Comparison of ENCODE assay signal across 8 mouse cellular contexts in the genomic region with DNA sequence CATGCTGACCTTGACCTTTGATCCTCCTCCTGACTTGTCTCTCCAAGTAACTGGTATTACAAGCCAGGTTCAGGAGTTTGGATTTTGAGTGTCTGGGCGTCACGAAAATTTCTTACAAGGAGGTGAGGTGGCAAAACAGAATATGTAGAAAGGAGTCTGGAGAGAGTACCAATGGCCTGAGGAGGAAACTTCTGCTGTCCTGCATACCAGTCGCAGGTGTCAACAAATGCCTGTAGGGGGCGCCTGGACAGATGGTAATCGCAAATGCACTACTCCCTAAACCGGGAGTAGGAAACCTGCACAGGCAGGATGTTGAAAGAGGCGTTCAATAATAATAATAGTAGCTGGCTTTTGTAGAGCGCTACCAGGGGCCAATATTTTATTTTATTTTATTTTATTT. TPM values are rescaled to one million over a fixed set of nuclear protein-coding genes. Genes with fewer than 3 reads are reported as not detected.
DNase-seq lines count a peak whose midpoint lies in the region; ATAC-seq and TF ChIP-seq lines count a peak whose summit lies in the region.

No protein-coding gene starts in this region.

- 30% methylated on average over 8 of the region's 8 CpGs for WGBS in forebrain, postnatal 0 days
- 30% methylated on average over 8 of the region's 8 CpGs for WGBS in forebrain, embryonic 16.5 days

- 0 out of 2 replicates have a peak, but pooled peaks cover 7% of the 10 kb centered on the region for H3K4me1 ChIP-seq in forebrain, postnatal 0 days (ENCODE audit: insufficient read depth)
- no peaks in the 10 kb centered on the region; the same call in 1 of the 2 replicates for H3K4me1 ChIP-seq in forebrain, embryonic 16.5 days (replicated peaks; ENCODE audit: control insufficient read depth, insufficient read depth, low read length)
- H3K4me1 ChIP-seq in testis, adult 2 months (ENCODE audit: control insufficient read depth, insufficient read depth, low read length): peaks cover 16% of the 10 kb centered on the region

- no peaks in the 10 kb centered on the region for H3K27me3 ChIP-seq in forebrain, postnatal 0 days (ENCODE audit: insufficient read depth, low read length)
- H3K27me3 ChIP-seq in forebrain, embryonic 16.5 days (replicated peaks; ENCODE audit: control insufficient read depth, insufficient read depth, low read length): no peaks in the 10 kb centered on the region; the same call in 1 of the 2 replicates
- H3K27me3 ChIP-seq in testis, adult 2 months (ENCODE audit: control insufficient read depth, insufficient read depth, low read length): no peaks in the 10 kb centered on the region

- no peak overlapping the region for H3K9ac ChIP-seq in forebrain, postnatal 0 days
- H3K9ac ChIP-seq in forebrain, embryonic 16.5 days (replicated peaks; ENCODE audit: low read depth, low read length): no peak overlapping the region

- H3K4me3 ChIP-seq in forebrain, postnatal 0 days (ENCODE audit: low read depth, low read length): no peak overlapping the region
- H3K4me3 ChIP-seq in forebrain, embryonic 16.5 days (replicated peaks; ENCODE audit: low read length): no peak overlapping the region
- no peak overlapping the region for H3K4me3 ChIP-seq in layer of hippocampus, adult 2 months
- H3K4me3 ChIP-seq in testis, adult 2 months (ENCODE audit: control insufficient read depth, low read depth, low read length): no peak overlapping the region

- H3K27ac ChIP-seq in forebrain, postnatal 0 days (ENCODE audit: low read depth, low read length): no peak overlapping the region
- H3K27ac ChIP-seq in forebrain, embryonic 16.5 days (ENCODE audit: low read length): no peak overlapping the region
- H3K27ac ChIP-seq in layer of hippocampus, adult 2 months: no peak overlapping the region
- no peak overlapping the region for H3K27ac ChIP-seq in testis, adult 2 months (ENCODE audit: control insufficient read depth, insufficient read depth, low read depth, low read length)

- H3K36me3 ChIP-seq in forebrain, postnatal 0 days (ENCODE audit: insufficient read depth): no peaks in the 10 kb centered on the region
- no peaks in the 10 kb centered on the region for H3K36me3 ChIP-seq in forebrain, embryonic 16.5 days (ENCODE audit: control insufficient read depth, insufficient read depth)
- no peaks in the 10 kb centered on the region for H3K36me3 ChIP-seq in testis, adult 2 months (ENCODE audit: control insufficient read depth, insufficient read depth, low read length)

- peak; percentile 55 for DNase-seq in forebrain, postnatal 0 days
- DNase-seq in A20 (ENCODE audit: low read depth, low spot score): peak; percentile 61
- DNase-seq in adrenal gland, postnatal 10 days: peak; percentile 86
- peak; percentile 63 to 73 for DNase-seq in layer of hippocampus, adult 2 months (ENCODE audit: low spot score in 2 of 2)

- H3K4me2 ChIP-seq in forebrain, postnatal 0 days (ENCODE audit: low read depth): no peak overlapping the region
- no peak overlapping the region for H3K4me2 ChIP-seq in forebrain, embryonic 16.5 days (ENCODE audit: low read length)

- TF ChIP-seq POLR2A in testis, adult 2 months (IDR thresholded peaks at IDR 0.05; ENCODE audit: control insufficient read depth, low read depth, low read length): no peak

- peak; percentile 62 for TF ChIP-seq CTCF in forebrain, postnatal 0 days (IDR thresholded peaks at IDR 0.05; ENCODE audit: low read depth)
- peak; percentile 85 for TF ChIP-seq CTCF in layer of hippocampus, adult 2 months (conservative IDR thresholded peaks at IDR 0.05)
- peak; percentile 44; the same call in 1 of the 2 replicates for TF ChIP-seq CTCF in testis, adult 2 months (IDR thresholded peaks at IDR 0.05; ENCODE audit: control insufficient read depth, insufficient read depth, insufficient replicate concordance, low read depth, low read length)

- H3K9me3 ChIP-seq in forebrain, postnatal 0 days (ENCODE audit: low read length): no peaks in the 10 kb centered on the region
- H3K9me3 ChIP-seq in forebrain, embryonic 16.5 days (ENCODE audit: control insufficient read depth, low read length): no peaks in the 10 kb centered on the region

- ATAC-seq in forebrain, postnatal 0 days: no peak
- ATAC-seq in forebrain, embryonic 16.5 days: no peak
- peak; percentile 66 for ATAC-seq in erythroblast, adult 5-6 weeks (replicated peaks; ENCODE audit: low FRiP score, poor library complexity, severe bottlenecking)
- ATAC-seq in megakaryocyte-erythroid progenitor cell, adult 5-6 weeks (replicated peaks; ENCODE audit: low FRiP score, low TSS enrichment, poor library complexity, severe bottlenecking): peak; percentile 52; the same call in 1 of the 2 replicates

RNA-seq across cellular contexts. Expression of a gene that starts 15.3 kb away (rescaled TPM):
- total RNA-seq in forebrain, postnatal 0 days (2014; rRNA removed): 12.6 and 16.3 TPM in 2 replicates
- polyA plus RNA-seq in forebrain, postnatal 0 days (2015; fragmentation: Nextera tagmentation; extraction: Ambion mirVana): 9.4 and 11.7 TPM in 2 replicates
- 2.3 and 3.1 TPM in 2 replicates for polyA plus RNA-seq in forebrain, embryonic 16.5 days (2015; fragmentation: Nextera tagmentation; extraction: Ambion mirVana)
- total RNA-seq in adrenal gland, postnatal 10 days (2021): 10 to 100 TPM; 18.8 to 42.1 TPM
- total RNA-seq in erythroblast, adult 5-6 weeks (2015; ENCODE audit: low replicate concordance): 11.9 and 16.5 TPM in 2 replicates
- total RNA-seq in erythroblast, adult 5-6 weeks (2017; ENCODE audit: low replicate concordance): 11.8 and 13.7 TPM in 2 replicates
- 10 to 100 TPM; 16.7 to 20.2 TPM for total RNA-seq in layer of hippocampus, adult 2 months (2021)
- 166 and 215 TPM in 2 replicates for total RNA-seq in megakaryocyte-erythroid progenitor cell, adult 5-6 weeks (2014; fragmentation: Nextera tagmentation)
- total RNA-seq in megakaryocyte-erythroid progenitor cell, adult 5-6 weeks (2017): 94.7 and 144 TPM in 2 replicates
- polyA plus RNA-seq in testis, adult 2 months (2012; rRNA removed): 4.5 and 5.2 TPM in 2 replicates

RNA-seq across cellular contexts. Expression of a gene that starts 15.9 kb away (rescaled TPM):
- 4.9 and 5.8 TPM in 2 replicates for total RNA-seq in forebrain, postnatal 0 days (2014; rRNA removed)
- 61.5 and 67.9 TPM in 2 replicates for polyA plus RNA-seq in forebrain, postnatal 0 days (2015; fragmentation: Nextera tagmentation; extraction: Ambion mirVana)
- polyA plus RNA-seq in forebrain, embryonic 16.5 days (2015; fragmentation: Nextera tagmentation; extraction: Ambion mirVana): 43.5 and 43.7 TPM in 2 replicates
- total RNA-seq in adrenal gland, postnatal 10 days (2021): 10 to 100 TPM; 43.3 to 47.4 TPM
- 18.6 and 37.2 TPM in 2 replicates for total RNA-seq in erythroblast, adult 5-6 weeks (2015; ENCODE audit: low replicate concordance)
- total RNA-seq in erythroblast, adult 5-6 weeks (2017; ENCODE audit: low replicate concordance): 0.43 TPM in 1 of 2 replicates, not detected in the other
- total RNA-seq in layer of hippocampus, adult 2 months (2021): 10 to 100 TPM; 26.2 to 29.3 TPM
- total RNA-seq in megakaryocyte-erythroid progenitor cell, adult 5-6 weeks (2014; fragmentation: Nextera tagmentation): 258 and 312 TPM in 2 replicates
- 15.8 and 18.8 TPM in 2 replicates for total RNA-seq in megakaryocyte-erythroid progenitor cell, adult 5-6 weeks (2017)
- 43.0 and 45.2 TPM in 2 replicates for polyA plus RNA-seq in testis, adult 2 months (2012; rRNA removed)

RNA-seq across cellular contexts. Expression of a gene that starts 28.6 kb away (rescaled TPM):
- 13.1 and 22.5 TPM in 2 replicates for total RNA-seq in forebrain, postnatal 0 days (2014; rRNA removed)
- polyA plus RNA-seq in forebrain, postnatal 0 days (2015; fragmentation: Nextera tagmentation; extraction: Ambion mirVana): 18.1 and 20.3 TPM in 2 replicates
- polyA plus RNA-seq in forebrain, embryonic 16.5 days (2015; fragmentation: Nextera tagmentation; extraction: Ambion mirVana): 10.6 and 18.3 TPM in 2 replicates
- 100 to 1,000 TPM; 347 to 368 TPM for total RNA-seq in adrenal gland, postnatal 10 days (2021)
- not detected in 2 replicates for total RNA-seq in erythroblast, adult 5-6 weeks (2015; ENCODE audit: low replicate concordance)
- total RNA-seq in erythroblast, adult 5-6 weeks (2017; ENCODE audit: low replicate concordance): not detected in 2 replicates
- 1 to 10 TPM; 6.1 to 8.4 TPM for total RNA-seq in layer of hippocampus, adult 2 months (2021)
- total RNA-seq in megakaryocyte-erythroid progenitor cell, adult 5-6 weeks (2014; fragmentation: Nextera tagmentation): 3.5 TPM in 1 of 2 replicates, not detected in the other
- total RNA-seq in megakaryocyte-erythroid progenitor cell, adult 5-6 weeks (2017): 0.34 TPM in 1 of 2 replicates, not detected in the other
- polyA plus RNA-seq in testis, adult 2 months (2012; rRNA removed): 98.5 and 102 TPM in 2 replicates

RNA-seq across cellular contexts. Expression of a gene that starts 31.7 kb away (rescaled TPM):
- 234 and 254 TPM in 2 replicates for total RNA-seq in forebrain, postnatal 0 days (2014; rRNA removed)
- polyA plus RNA-seq in forebrain, postnatal 0 days (2015; fragmentation: Nextera tagmentation; extraction: Ambion mirVana): 256 and 281 TPM in 2 replicates
- 254 and 298 TPM in 2 replicates for polyA plus RNA-seq in forebrain, embryonic 16.5 days (2015; fragmentation: Nextera tagmentation; extraction: Ambion mirVana)
- 1 to 10 TPM; 3.2 to 4.6 TPM for total RNA-seq in adrenal gland, postnatal 10 days (2021)
- total RNA-seq in erythroblast, adult 5-6 weeks (2015; ENCODE audit: low replicate concordance): not detected in 2 replicates
- total RNA-seq in erythroblast, adult 5-6 weeks (2017; ENCODE audit: low replicate concordance): not detected in 2 replicates
- total RNA-seq in layer of hippocampus, adult 2 months (2021): 100 to 1,000 TPM; 138 to 142 TPM
- not detected in 2 replicates for total RNA-seq in megakaryocyte-erythroid progenitor cell, adult 5-6 weeks (2014; fragmentation: Nextera tagmentation)
- total RNA-seq in megakaryocyte-erythroid progenitor cell, adult 5-6 weeks (2017): not detected in 2 replicates
- polyA plus RNA-seq in testis, adult 2 months (2012; rRNA removed): 0.25 TPM in 2 replicates

RNA-seq across cellular contexts. Expression of a gene that starts 43.8 kb away (rescaled TPM):
- total RNA-seq in forebrain, postnatal 0 days (2014; rRNA removed): 0.23 and 0.24 TPM in 2 replicates
- 0.09 and 0.10 TPM in 2 replicates for polyA plus RNA-seq in forebrain, postnatal 0 days (2015; fragmentation: Nextera tagmentation; extraction: Ambion mirVana)
- polyA plus RNA-seq in forebrain, embryonic 16.5 days (2015; fragmentation: Nextera tagmentation; extraction: Ambion mirVana): 0.23 and 0.25 TPM in 2 replicates
- 1 to 10 TPM in 1 of 2 experiments, under 1 TPM in 1; 0.51 to 1.2 TPM for total RNA-seq in adrenal gland, postnatal 10 days (2021)
- total RNA-seq in erythroblast, adult 5-6 weeks (2015; ENCODE audit: low replicate concordance): not detected in 2 replicates
- not detected in 2 replicates for total RNA-seq in erythroblast, adult 5-6 weeks (2017; ENCODE audit: low replicate concordance)
- total RNA-seq in layer of hippocampus, adult 2 months (2021): under 1 TPM in 1 of 2 experiments, not detected in 1; 0.56 TPM
- not detected in 2 replicates for total RNA-seq in megakaryocyte-erythroid progenitor cell, adult 5-6 weeks (2014; fragmentation: Nextera tagmentation)
- not detected in 2 replicates for total RNA-seq in megakaryocyte-erythroid progenitor cell, adult 5-6 weeks (2017)
- 175 and 181 TPM in 2 replicates for polyA plus RNA-seq in testis, adult 2 months (2012; rRNA removed)

Comparison
In these comparisons a context has a peak if more than half of its experiments do, and no peak if none do; other contexts are left out.
1. ATAC-seq: peak in erythroblast, adult 5-6 weeks (single experiment) and megakaryocyte-erythroid progenitor cell, adult 5-6 weeks (single experiment); none in forebrain, postnatal 0 days (single experiment) and forebrain, embryonic 16.5 days (single experiment).
2. RNA of a gene that starts 28.6 kb away (total RNA-seq): 347 to 368 TPM in adrenal gland, postnatal 10 days; 13.1 to 22.5 TPM in forebrain, postnatal 0 days, 6.1 to 8.4 TPM in layer of hippocampus, adult 2 months, not detected in erythroblast, adult 5-6 weeks and 0.34 to 3.5 TPM in megakaryocyte-erythroid progenitor cell, adult 5-6 weeks; every median in the first group is over 10 times any median in the second.
3. Peak in every context shown above with its lines, with median percentiles within 50 percentile points of each other: DNase-seq and CTCF ChIP-seq.